Mouse (Mus musculus): Measurements from ENCODE around the gene Mpzl3.

Gene Mpzl3

DNA sequence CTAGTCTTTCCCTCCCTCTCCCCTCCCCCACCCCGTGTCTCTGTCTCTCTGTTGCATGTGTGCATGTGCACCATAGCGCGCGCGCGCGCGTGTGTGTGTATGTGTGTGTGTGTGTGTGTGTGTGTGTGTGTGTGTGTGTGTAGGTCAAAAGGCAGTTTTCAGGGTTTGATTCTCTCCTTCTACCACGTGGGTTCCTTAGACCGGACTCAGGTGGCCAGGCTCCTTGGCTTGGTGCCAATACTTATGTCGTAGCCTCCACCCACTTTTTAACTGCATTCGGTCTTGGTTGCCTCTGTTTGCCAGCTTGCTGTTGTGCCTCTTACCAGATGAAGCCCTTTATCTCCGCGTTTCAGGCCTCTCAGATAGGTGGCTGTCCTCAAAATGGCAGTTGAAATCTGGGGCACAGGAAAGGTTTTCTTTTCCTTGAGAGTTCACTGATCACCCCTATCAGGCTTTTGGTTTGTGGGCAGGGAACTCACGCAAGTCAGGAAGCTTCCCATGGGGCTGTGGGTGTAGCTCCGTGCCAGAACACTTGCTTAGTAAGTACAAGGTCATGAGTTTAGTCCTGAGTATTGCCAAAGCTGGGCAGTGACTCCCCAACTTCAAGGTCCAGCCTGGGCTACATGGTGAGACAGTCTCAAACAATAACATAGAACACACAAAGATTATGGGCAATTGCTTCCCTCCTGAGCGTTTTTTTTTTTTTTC is 13.7 kb upstream of the Mpzl3 start:
- in situ Hi-C loops (cut with MboI; ENCODE audit: unreplicated experiment in 2 of 2), result loop anchor here in 1 of 2 experiments (25.0 kb wide), 1 partner anchor 246 kb away; no protein-coding TSS in a partner anchor

DNA sequence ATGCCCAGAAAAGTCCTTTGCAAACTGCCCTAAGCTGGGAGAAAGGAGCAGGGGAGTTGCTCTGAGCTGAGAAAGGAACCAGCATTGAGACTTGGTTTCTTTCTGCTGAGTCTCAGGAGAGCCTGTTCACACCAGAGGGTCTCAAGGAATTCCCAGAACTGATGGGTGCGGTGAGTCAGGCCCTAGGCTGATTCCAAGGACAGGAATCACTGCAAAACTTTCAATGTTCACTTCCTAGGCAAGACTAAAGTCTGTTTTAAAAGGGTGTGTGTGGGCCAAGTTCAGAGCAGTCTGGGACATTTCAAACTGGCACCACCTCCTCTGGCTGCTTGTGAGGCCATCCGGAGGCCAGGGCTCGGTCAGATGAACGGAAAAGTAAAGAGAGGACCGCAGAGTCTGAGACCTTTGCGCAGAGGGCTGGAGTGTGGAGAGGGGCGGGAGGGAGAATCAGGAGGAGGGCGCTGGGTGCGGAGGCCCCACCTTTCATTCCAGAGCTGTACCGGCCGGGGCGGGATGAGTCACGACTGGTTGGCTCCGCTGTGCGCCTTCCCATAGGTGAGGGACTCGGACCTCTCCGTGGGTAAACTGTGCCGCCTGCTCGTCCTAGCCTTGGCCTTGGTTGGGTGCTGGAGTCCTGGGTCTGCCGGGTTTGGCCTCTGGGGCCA is 12.8 kb upstream of the Mpzl3 start:
- in situ Hi-C loops (cut with MboI; ENCODE audit: unreplicated experiment in 2 of 2), result loop anchor here in 1 of 2 experiments (25.0 kb wide), 1 partner anchor 245 kb away; no protein-coding TSS in a partner anchor

DNA sequence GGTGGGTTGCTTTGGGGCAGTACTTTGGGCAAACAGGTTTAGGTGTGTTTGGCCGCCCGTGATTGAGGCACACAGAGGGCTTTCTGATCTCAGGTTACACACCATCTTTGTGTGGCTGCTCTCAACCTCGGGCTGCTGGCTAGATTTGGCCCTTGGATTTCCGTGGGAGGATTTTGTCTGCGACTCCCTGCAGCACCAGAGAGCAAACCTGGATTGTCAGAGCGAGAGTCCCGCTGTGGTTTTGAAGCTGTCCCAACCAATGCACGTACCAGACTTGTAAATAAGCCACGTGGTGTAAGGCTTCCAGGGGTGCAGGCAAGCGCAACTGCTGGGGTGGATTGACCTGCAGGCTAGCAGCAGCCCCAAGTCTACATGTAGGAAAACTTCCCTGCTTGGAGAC is 12.0 kb upstream of the Mpzl3 start:
- in situ Hi-C loops (cut with MboI; ENCODE audit: unreplicated experiment in 2 of 2), result loop anchor here in 1 of 2 experiments (25.0 kb wide), 1 partner anchor 244 kb away; no protein-coding TSS in a partner anchor

DNA sequence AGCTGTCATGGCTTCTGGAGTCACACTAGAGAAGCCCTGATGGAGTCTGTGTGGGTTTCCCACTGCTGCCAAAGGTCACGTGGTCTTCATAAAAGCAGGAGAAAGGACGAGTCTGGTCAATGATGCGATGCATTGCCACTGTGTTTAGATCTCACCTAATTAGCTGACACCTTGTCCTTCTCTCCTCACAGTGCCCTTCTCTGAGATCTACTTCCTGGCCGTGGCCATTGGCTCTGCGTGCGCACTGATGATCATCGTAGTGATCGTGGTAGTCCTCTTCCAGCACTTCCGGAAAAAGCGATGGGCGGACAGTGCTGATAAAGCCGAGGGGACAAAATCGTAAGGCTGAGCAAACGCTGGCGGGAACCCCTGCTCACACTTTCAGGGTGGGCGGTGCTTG is 8.0 kb upstream of the Mpzl3 start:
- in situ Hi-C loops (cut with MboI; ENCODE audit: unreplicated experiment in 2 of 2), result loop anchor here in 1 of 2 experiments (25.0 kb wide), 1 partner anchor 240 kb away; no protein-coding TSS in a partner anchor

DNA sequence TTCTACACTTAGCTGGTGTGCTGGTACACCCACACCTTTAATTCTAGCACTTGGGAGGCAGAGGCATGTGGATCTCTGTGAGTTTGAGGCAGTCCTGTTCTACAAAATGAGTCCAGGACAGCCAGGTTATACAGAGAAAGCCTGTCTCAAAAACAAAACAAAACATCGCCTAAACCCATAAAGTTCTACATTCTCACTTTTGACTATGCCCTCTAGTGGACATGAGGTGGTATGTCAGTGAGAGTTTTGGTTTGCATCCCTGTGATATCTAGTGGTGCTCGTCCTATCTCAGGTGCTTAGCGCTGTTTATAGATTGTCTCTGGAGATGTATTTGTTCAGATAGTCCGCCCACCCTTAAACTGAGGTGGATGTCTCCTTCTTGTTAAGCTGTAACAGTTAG is 6.5 kb upstream of the Mpzl3 start:
- in situ Hi-C loops (cut with MboI; ENCODE audit: unreplicated experiment in 2 of 2), result loop anchor here in 1 of 2 experiments (25.0 kb wide), 1 partner anchor 239 kb away; no protein-coding TSS in a partner anchor

DNA sequence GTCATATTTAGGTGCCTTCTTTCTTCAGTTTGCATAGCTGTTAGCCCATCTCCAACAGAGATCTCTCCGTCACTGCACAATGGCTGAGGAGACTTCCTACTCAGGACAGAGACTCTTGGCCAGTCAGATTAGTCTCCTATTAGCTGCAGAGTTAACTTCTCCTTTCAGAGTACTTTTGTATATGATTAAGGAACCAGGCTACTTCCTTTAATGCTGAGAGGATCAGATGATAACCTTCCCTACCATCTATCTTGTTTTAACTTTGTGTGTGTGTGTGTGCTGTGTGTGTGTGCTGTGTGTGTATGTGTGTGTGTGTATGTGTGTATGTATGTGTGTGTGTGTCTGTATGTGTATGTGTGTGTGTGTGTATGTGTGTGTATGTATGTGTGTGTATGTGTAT is 5.3 kb upstream of the Mpzl3 start:
- in situ Hi-C loops (cut with MboI; ENCODE audit: unreplicated experiment in 2 of 2), result loop anchor here in 1 of 2 experiments (10.0 to 25.0 kb wide), 2 partner anchors 65 to 238 kb away; partner anchors contain the start of gene Scn2b

DNA sequence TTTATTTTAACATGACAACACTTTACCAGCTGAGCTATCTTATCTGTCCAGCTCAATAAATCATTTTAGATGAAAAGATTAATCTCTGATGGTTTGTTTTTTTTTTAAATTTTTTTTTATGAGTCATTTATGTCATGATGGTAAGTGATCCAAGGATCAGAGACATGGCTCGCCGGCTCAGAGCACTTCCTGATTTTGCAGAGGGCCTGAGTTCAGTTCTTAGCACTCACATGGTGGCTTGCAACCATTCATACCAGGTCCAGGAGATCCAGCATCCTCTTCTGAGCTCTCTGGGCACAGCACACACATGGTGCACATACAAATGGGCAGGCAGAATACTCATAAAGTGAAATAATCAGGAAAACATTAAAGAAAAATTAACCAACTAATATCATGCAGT is 4.7 kb upstream of the Mpzl3 start:
- in situ Hi-C loops (cut with MboI; ENCODE audit: unreplicated experiment in 2 of 2), result loop anchor here in 1 of 2 experiments (10.0 kb wide), 1 partner anchor 64 kb away; the partner anchor contains the start of gene Scn2b

DNA sequence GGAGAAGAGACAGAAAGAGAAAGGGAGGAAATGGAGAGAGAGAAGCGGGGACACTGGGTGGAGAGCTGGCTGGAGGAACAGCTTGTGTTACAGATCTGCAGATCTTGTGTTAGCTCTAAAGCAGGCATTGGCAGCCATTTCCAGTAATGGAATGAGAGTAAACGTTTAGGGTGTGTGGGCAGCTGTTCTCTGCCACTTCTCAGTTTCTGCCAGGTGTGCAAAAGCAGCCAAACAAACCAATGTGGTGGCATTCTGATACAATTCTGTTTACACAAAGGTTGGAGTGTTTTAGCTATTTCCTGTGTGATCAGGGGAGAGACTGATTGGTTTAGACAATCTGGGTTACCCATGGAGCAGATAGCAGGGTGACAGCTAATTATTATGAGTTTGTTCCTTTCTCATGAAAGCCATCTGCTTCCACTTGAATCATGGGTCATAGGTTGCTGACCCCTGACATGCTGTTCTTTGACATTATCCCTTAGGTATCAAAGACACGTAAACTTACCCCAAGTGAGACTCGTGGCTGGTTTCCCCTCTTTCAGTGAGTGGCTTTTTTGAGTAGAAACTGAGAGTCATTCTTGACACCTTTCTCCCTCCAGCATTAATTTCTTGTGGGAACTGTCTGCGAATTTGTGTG is 3.4 kb downstream of the Mpzl3 start:
- in situ Hi-C loops (cut with MboI; ENCODE audit: unreplicated experiment in 2 of 2), result loop anchor here (5.0 to 10.0 kb wide), 2 partner anchors 56 to 59 kb away; partner anchors contain the start of gene Scn2b (in 2 of the 2)

DNA sequence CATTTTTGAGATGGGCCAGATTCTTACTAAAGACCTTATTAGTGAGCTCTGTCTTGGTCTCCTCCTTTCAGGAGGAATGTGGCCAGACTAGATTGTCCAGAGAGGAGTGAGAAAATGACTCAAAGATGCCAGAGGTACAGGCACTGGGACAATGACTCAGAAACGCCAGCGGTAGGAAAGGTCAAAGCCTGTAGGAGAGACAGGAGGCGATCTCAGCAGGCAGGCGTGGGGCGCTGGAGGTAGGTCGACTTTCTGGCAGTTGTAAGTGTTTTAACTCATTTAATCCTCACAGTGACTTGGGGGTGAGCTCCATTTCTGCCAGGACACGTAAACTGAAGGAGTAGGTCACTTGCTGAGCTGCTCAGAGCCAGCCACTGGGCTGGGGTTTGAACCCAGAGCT is 5.2 kb downstream of the Mpzl3 start:
- in situ Hi-C loops (cut with MboI; ENCODE audit: unreplicated experiment in 2 of 2), result no loop called here

DNA sequence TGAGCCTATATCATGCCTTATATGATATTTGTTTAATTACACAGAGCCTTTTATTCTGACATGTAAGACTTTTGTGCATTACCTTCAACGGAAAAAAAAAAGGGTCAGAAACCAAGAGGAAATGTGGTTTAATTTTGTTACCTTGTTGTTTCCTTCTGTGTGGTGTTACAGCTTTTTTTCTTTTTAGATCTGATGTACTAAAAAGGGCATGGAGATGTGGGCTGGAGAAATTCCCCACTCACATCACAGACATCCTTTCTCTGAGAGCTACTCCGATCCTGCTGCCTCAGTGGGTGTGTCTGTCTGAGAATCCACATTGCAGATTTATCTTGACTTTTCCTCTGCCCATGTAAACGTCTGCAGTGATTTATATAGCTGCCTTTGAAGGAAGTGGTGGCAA is 7.7 kb downstream of the Mpzl3 start:
- in situ Hi-C loops (cut with MboI; ENCODE audit: unreplicated experiment in 2 of 2), result no loop called here

DNA sequence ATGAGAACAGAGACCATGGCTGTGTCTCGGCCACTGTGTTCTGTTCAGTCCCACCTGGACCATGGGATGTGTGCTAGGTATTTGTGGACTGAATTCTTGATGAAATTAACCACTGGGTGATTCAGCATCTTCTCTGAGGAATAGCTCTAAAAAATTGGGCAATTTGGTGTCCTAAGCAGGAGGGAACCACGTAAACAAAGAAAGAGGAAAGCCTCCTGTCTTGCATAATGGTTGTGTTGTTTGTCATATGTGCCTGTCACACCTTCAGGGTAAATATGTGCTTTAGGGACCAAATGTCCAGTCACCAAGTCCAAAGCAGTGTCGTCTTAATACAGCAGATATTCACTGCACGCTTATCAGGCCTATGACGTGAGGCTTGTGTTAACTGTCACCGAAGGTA is 9.4 kb downstream of the Mpzl3 start:
- in situ Hi-C loops (cut with MboI; ENCODE audit: unreplicated experiment in 2 of 2), result no loop called here

DNA sequence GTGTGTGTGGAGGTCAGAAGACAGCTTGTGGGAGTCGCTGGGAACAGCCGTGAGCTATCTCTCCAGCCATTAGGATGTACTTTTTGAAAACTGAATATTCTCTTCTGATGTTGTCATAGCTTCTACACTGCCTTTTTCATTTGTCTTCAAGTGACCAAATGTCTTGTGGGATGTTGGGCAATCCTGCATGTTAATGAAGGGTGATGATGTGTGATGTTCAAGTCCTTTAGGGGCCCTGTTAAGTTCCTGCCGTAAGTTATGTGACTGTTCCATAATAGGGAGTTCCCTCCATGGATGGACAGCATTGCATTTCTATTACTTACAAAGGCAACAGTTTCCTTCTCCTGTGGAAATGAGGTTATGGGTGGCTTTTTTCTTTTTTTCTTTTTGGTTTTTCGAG is 11.7 kb downstream of the Mpzl3 start:
- in situ Hi-C loops (cut with MboI; ENCODE audit: unreplicated experiment in 2 of 2), result no loop called here

DNA sequence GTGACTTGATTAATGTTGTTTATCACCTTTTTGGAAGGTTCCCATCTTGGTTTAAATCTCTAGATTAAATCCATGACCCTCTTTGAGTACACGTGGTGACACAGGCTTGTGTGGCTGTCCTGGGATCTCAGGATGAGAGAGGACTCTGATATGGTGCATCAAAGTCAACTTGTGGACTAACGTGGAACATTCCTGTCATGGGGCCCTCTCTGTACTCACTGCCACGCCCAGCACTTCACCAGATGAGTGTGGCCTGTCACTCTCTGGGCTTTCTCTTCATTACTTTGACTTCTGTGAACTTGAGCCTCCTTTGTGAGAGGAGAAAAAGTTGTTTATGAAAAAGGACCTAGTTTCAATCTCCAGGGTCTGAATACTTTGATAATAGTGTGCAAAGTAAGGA is 16.8 kb downstream of the Mpzl3 start:
- in situ Hi-C loops (cut with MboI; ENCODE audit: unreplicated experiment in 2 of 2), result no loop called here

DNA sequence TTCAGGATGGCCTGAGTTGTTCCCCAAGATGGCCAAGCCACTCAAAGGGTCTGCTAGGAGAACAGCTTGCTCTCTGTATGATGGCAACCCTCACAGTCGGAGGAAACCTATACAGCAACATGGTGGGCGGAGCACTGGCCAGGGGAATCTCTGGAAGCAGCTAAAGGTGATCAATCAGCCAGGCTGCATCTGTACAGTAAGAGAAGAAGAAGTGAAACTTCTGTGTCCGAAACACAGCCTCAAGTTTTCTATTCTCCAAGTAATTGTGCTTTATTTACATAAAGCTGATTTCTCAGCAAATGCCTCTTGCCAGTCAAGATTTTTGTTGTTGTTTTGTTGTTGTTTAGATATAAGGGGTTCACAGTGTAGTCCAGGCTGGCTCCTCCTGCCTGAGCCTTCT is 22.9 kb downstream of the Mpzl3 start:
- in situ Hi-C loops (cut with MboI; ENCODE audit: unreplicated experiment in 2 of 2), result no loop called here

DNA sequence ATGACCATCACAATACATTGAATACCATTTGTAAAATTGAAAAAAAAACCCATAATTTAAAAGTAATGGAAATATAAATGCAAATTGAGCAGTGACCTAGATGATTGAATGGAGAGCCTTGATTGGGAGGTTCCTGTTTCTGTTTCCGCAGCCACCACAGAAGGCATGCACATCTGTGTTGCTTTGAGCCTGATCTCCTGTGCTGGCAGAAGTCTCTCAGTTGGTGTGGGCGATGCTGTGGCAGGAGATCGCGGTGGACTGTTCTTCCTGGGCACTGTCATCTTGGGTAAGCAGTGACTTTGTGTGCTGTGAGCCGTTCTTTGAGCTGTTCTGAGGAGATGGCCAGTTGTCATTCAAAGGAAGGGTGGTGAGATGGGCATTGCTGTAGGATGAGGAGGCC is 24.0 kb downstream of the Mpzl3 start, which contains the start of gene Jaml:
Gene Jaml (plus strand): TSS at position 173 of the 400 bp plus-strand sequence.
- in situ Hi-C loops (cut with MboI; ENCODE audit: unreplicated experiment in 2 of 2), result no loop called here

DNA sequence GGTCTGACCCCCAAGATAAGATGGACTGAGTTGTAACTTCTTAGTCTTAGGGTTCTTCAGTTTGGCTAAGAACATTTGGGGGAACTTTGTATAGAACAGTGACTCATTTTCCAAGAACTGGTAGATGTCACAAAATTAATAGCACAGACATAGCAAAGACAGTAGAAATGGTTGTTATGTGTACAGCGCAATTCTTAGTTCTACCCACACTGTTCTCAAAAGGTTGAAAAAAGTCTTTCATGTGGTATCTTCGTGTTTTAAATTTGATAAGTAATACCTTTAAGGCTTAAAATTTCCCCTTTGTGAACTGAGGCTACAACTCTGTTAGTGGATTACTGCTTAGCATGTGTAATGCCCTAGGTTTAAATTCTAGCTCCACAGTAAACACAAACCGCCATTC is 28.1 kb downstream of the Mpzl3 start:
- in situ Hi-C loops (cut with MboI; ENCODE audit: unreplicated experiment in 2 of 2), result no loop called here

DNA sequence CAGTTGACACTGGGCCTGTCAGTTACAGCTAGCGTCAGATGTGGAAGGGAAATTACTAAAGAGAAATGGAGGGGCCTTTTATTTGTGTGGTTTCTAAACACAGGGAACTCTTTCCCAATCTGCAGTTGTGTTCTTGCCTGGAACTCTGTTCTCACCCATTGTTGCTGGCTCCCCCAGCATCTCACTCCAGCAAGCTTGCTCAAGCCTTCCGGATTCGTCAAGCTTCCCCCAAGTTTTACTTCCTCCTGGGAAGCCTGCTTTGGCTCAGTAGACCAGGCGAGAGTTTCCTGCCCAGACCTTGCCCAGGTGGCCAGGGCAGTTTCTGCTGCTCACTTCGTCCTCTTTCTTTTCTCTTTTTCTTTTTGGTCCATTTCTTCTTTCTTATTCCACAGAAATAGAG is 29.6 kb downstream of the Mpzl3 start:
- in situ Hi-C loops (cut with MboI; ENCODE audit: unreplicated experiment in 2 of 2), result no loop called here

DNA sequence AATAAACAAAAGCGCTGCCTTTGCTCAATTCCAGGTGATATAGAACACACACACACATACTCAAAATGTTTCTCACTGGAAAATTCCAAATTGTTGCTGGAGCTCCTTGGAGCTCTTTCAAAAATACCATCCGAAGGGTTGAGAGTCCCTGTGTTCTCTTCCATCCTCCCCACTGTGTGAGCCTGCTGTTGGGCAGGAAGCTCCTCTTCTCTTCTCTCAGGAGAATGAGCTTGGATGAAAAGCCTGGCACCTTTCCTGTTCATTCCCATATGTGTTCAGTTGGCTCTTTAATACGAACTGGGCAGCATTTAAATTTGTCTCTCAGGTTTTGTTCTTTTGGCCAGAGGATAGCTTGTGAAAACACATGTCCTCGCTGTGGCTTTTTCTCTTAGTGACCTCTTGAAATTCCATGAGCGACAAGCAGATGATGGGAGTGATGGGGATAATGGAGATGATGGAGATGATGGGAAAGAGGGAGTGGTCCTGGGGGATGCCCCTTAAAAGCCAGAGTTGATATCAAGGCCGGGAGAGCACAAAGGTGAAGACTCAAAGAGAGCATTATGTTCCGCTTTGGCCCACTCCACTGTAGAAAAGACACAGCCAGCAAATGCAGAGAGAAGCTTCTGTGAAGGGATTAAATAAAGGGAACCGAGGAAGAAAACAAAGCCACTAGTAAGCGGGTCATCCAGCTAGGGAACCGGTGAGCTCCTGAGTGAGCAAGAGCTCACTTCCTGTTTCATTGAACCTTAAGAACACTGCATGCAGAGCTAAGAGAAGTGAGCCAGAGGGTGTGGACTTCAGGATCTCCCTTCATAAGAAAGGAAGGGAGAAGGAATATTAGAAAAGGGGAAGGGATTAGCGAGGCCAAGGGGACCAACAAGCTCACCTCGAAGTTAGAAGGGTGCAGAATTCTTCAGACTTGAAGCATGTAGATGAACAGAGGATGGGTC is 31.0 kb downstream of the Mpzl3 start:
- in situ Hi-C loops (cut with MboI; ENCODE audit: unreplicated experiment in 2 of 2), result no loop called here

DNA sequence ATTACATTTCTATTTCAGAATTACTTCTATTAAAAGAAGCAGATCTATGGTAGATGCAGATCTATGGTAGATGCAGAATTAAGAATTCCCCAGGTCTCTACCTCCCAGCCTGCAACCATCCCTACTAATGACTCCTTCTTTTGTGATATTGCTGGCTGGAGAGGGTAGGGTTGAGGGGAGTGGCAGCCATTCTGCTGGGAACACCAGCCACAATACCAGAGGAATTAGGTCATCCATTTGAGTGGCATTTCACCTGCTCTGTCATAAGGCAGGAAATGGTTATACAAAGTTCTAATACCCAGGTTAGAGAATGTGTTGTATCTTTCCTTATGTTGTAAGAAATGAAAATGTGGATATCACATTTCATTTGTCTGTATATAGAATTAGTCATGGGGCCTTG is 33.1 kb downstream of the Mpzl3 start:
- in situ Hi-C loops (cut with MboI; ENCODE audit: unreplicated experiment in 2 of 2), result no loop called here

DNA sequence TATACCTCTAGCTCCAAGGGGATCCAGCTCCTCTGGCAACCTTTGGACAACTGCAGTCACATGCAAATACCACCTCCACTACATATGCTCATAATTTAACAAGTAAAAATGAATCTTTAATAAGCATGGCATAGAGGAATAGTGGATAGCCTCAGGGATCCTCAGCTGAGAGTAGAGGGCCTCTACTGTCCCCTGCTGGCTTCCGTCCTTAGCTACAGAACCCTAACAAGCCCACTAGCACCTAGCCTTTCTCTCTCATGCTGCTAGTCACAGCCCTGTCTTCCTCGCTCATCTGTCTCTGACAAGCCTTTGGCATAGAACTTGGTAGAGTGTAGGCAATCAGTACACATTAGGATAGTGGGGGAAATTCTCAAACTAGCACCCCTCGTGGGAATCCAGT is 35.8 kb downstream of the Mpzl3 start:
- in situ Hi-C loops (cut with MboI; ENCODE audit: unreplicated experiment in 2 of 2), result no loop called here
